Mouse (Mus musculus) CH12.LX (cell line): Measurements from ENCODE around the gene Vps35. TPM values are rescaled to one million over a fixed set of nuclear protein-coding genes. Genes with fewer than 3 reads are reported as not detected.

Experiments used
- DNase-seq: peaks from one replicate; pipeline ENCODE4 v3.0.0-alpha.2; 2013; ENCODE audit errors: extremely low read depth
- H3K27ac ChIP-seq: 2 replicates; pipeline ENCODE4 v1.5.1; 2012; ENCODE audit warnings: low read depth, mild to moderate bottlenecking, control low read depth, moderate library complexity; ENCODE audit not compliant: insufficient read depth
- H3K27me3 ChIP-seq: replicated peaks from 2 replicates; pipeline ENCODE3; 2012; ENCODE audit warnings: inconsistent platforms
- H3K36me3 ChIP-seq, 2 experiments: replicated peaks in 1 of 2; 2 replicates each; pipeline versions ENCODE3 to v1.6.1; 2012; ENCODE audit warnings: inconsistent platforms in 1 of 2, low read length in 1 of 2, mild to moderate bottlenecking in 1 of 2, mixed read lengths in 1 of 2, moderate library complexity in 1 of 2; ENCODE audit not compliant: control insufficient read depth in 1 of 2, insufficient read depth in 1 of 2
- H3K4me1 ChIP-seq, 2 experiments: 2 replicates each; pipeline ENCODE4 v1.6.1; 2012; ENCODE audit warnings: inconsistent platforms in 1 of 2, moderate library complexity in 1 of 2; ENCODE audit not compliant: insufficient read depth in 2 of 2, control insufficient read depth in 1 of 2
- H3K4me2 ChIP-seq: 2 replicates; pipeline ENCODE4 v1.6.1; 2012; ENCODE audit warnings: low read depth, mild to moderate bottlenecking, control low read depth; ENCODE audit not compliant: poor library complexity, insufficient read depth, severe bottlenecking
- H3K4me3 ChIP-seq, 3 experiments: fragments of 150-350 bp in 1 of 3; sonication (generic) in 1 of 3; replicated peaks in 1 of 3; 2 replicates each; pipeline versions ENCODE3 to v1.5.1; 2011 to 2012; ENCODE audit warnings: low read depth in 2 of 3, low read length in 2 of 3, mild to moderate bottlenecking in 2 of 3, moderate library complexity in 2 of 3, control low read depth in 1 of 3, improper control_type of control experiment in 1 of 3, inconsistent platforms in 1 of 3, mixed read lengths in 1 of 3; ENCODE audit not compliant: poor library complexity in 1 of 3
- H3K79me2 ChIP-seq: replicated peaks from 2 replicates; pipeline ENCODE4 v1.6.1; 2012; ENCODE audit warnings: mild to moderate bottlenecking, moderate library complexity; ENCODE audit not compliant: control insufficient read depth, poor library complexity, insufficient read depth, severe bottlenecking; ENCODE audit errors: extremely low read depth
- H3K9ac ChIP-seq: 2 replicates; pipeline ENCODE4 v1.6.1; 2012; ENCODE audit warnings: low read depth, mild to moderate bottlenecking, control low read depth, moderate library complexity; ENCODE audit not compliant: insufficient read depth
- H3K9me3 ChIP-seq: replicated peaks from 2 replicates; pipeline ENCODE3; 2012; ENCODE audit warnings: low read length, inconsistent platforms, mixed read lengths
- BHLHE40 ChIP-seq: IDR thresholded peaks from 2 replicates; pipeline ENCODE4 v1.6.1; 2011; ENCODE audit warnings: mild to moderate bottlenecking, low read depth, low read length, improper control_type of control experiment
- CHD1 ChIP-seq: IDR thresholded peaks from 2 replicates; pipeline ENCODE4 v1.6.1; 2012; ENCODE audit warnings: low read depth, low read length, improper control_type of control experiment, inconsistent platforms
- CHD2 ChIP-seq: IDR thresholded peaks from 2 replicates; pipeline ENCODE4 v1.6.1; 2011; ENCODE audit warnings: low read length, improper control_type of control experiment
- CTCF ChIP-seq, 2 experiments: IDR thresholded peaks in 1 of 2; conservative IDR thresholded peaks in 1 of 2; 2 replicates each; pipeline ENCODE4 v1.5.1; 2011 to 2012; ENCODE audit warnings: low read depth in 2 of 2, low read length in 2 of 2, improper control_type of control experiment in 1 of 2, inconsistent platforms in 1 of 2, mild to moderate bottlenecking in 1 of 2, moderate library complexity in 1 of 2
- ELF1 ChIP-seq: IDR thresholded peaks from 2 replicates; pipeline ENCODE4 v1.6.1; 2014; ENCODE audit warnings: low read depth, mild to moderate bottlenecking, inconsistent platforms, low read length, improper control_type of control experiment
- EP300 ChIP-seq: IDR thresholded peaks from 2 replicates; pipeline ENCODE4 v1.6.1; 2011; ENCODE audit warnings: low read length, improper control_type of control experiment
- GABPA ChIP-seq: IDR thresholded peaks from 2 replicates; pipeline ENCODE4 v1.6.1; 2012; ENCODE audit warnings: low read depth, low read length, improper control_type of control experiment, inconsistent platforms; ENCODE audit not compliant: insufficient replicate concordance
- HCFC1 ChIP-seq: IDR thresholded peaks from 2 replicates; pipeline ENCODE4 v1.6.1; 2012; ENCODE audit warnings: low read depth, mild to moderate bottlenecking, inconsistent platforms, low read length, improper control_type of control experiment
- IRF4 ChIP-seq: IDR thresholded peaks from 2 replicates; pipeline ENCODE4 v1.6.1; 2014; ENCODE audit warnings: low read depth, mild to moderate bottlenecking, inconsistent platforms, low read length, improper control_type of control experiment
- JUN ChIP-seq: IDR thresholded peaks from 2 replicates; pipeline ENCODE4 v1.6.1; 2011; ENCODE audit warnings: low read depth, mild to moderate bottlenecking, low read length, improper control_type of control experiment, moderate library complexity; ENCODE audit not compliant: insufficient read depth
- JUND ChIP-seq: conservative IDR thresholded peaks from 2 replicates; pipeline ENCODE4 v1.6.1; 2011; ENCODE audit warnings: low read depth, low read length, improper control_type of control experiment
- KAT2A ChIP-seq: IDR thresholded peaks from 2 replicates; pipeline ENCODE4 v1.6.1; 2012; ENCODE audit warnings: low read length, improper control_type of control experiment, inconsistent platforms; ENCODE audit not compliant: insufficient replicate concordance
- MAFK ChIP-seq: IDR thresholded peaks from 2 replicates; pipeline ENCODE4 v1.6.1; 2011; ENCODE audit warnings: low read length, improper control_type of control experiment; ENCODE audit not compliant: insufficient replicate concordance
- MAZ ChIP-seq: IDR thresholded peaks from 2 replicates; pipeline ENCODE4 v1.6.1; 2012; ENCODE audit warnings: low read depth, mild to moderate bottlenecking, inconsistent platforms, low read length, improper control_type of control experiment, moderate library complexity
- MXI1 ChIP-seq: IDR thresholded peaks from 2 replicates; pipeline ENCODE4 v1.6.1; 2011; ENCODE audit warnings: mild to moderate bottlenecking, low read depth, low read length, improper control_type of control experiment
- NRF1 ChIP-seq: IDR thresholded peaks from 2 replicates; pipeline ENCODE4 v1.6.1; 2014; ENCODE audit warnings: low read depth, mild to moderate bottlenecking, inconsistent platforms, low read length, improper control_type of control experiment, moderate library complexity
- PAX5 ChIP-seq: IDR thresholded peaks from 2 replicates; pipeline ENCODE4 v1.6.1; 2012; ENCODE audit warnings: low read length, inconsistent platforms, mixed read lengths
- POLR2A ChIP-seq: IDR thresholded peaks from 2 replicates; pipeline ENCODE4 v1.6.1; 2011; ENCODE audit warnings: low read depth, mild to moderate bottlenecking, improper control_type of control experiment, low read length
- RAD21 ChIP-seq: IDR thresholded peaks from 2 replicates; pipeline ENCODE4 v1.6.1; 2011; ENCODE audit warnings: low read depth, mild to moderate bottlenecking, low read length, improper control_type of control experiment, moderate library complexity
- RCOR1 ChIP-seq: conservative IDR thresholded peaks from 2 replicates; pipeline ENCODE4 v1.6.1; 2012; ENCODE audit warnings: low read depth, mild to moderate bottlenecking, inconsistent platforms, low read length, improper control_type of control experiment
- SIN3A ChIP-seq: IDR thresholded peaks from 2 replicates; pipeline ENCODE4 v1.6.1; 2012; ENCODE audit warnings: low read length, improper control_type of control experiment, inconsistent platforms
- SMC3 ChIP-seq: IDR thresholded peaks from 2 replicates; pipeline ENCODE4 v1.6.1; 2011; ENCODE audit warnings: low read depth, low read length, improper control_type of control experiment
- TCF12 ChIP-seq: IDR thresholded peaks from 2 replicates; pipeline ENCODE4 v1.6.1; 2014; ENCODE audit warnings: low read depth, mild to moderate bottlenecking, inconsistent platforms, low read length, improper control_type of control experiment
- UBTF ChIP-seq: IDR thresholded peaks from 2 replicates; pipeline ENCODE4 v1.6.1; 2012; ENCODE audit warnings: low read depth, mild to moderate bottlenecking, inconsistent platforms, low read length, improper control_type of control experiment, moderate library complexity
- USF2 ChIP-seq: conservative IDR thresholded peaks from 2 replicates; pipeline ENCODE4 v1.6.1; 2011; ENCODE audit warnings: low read depth, low read length, improper control_type of control experiment
- ZKSCAN1 ChIP-seq: IDR thresholded peaks from 2 replicates; pipeline ENCODE4 v1.6.1; 2012; ENCODE audit warnings: low read depth, inconsistent platforms, low read length, improper control_type of control experiment, borderline replicate concordance
- ZNF384 ChIP-seq: IDR thresholded peaks from 2 replicates; pipeline ENCODE4 v1.6.1; 2012; ENCODE audit warnings: low read depth, low read length, improper control_type of control experiment, inconsistent platforms
- dilution Hi-C: fragments of 300-500 bp; cut with MboI; formaldehyde crosslinking; loops from 2 replicates; pipeline ENCODE4 v1.14.3; 2020; ENCODE audit warnings: low sequenced_read_pairs; ENCODE audit not compliant: extremely low pct_unique_long_range_greater_than_20kb, extremely low pct_ligation_motif_present
- in situ Hi-C: fragments of 300-500 bp; cut with MboI; formaldehyde crosslinking; loops from 3 replicates; pipeline ENCODE4 v1.14.3; 2019; ENCODE audit warnings: low sequenced_read_pairs, low pct_ligation_motif_present, low pct_unique_long_range_greater_than_20kb, mixed read lengths
- polyA plus RNA-seq: library from polyadenylated mRNA; unstranded; fragments of >175 nt; gene quantifications from 2 replicates; pipeline ENCODE4 v1.2.1, GENCODE M21; 2012; ENCODE audit warnings: low read depth; ENCODE audit not compliant: insufficient read length
- total RNA-seq, 2 experiments: library from RNA; depleted of rRNA; stranded (reverse); fragments of 300-350 nt in 1 of 2; fragments of >200 nt in 1 of 2; gene quantifications; 2 replicates each; pipeline ENCODE4 v1.2.3; 2012 to 2014

Gene Vps35
- total and polyA plus RNA-seq, 3 experiments, result 79.8 to 163 (median 99.2) TPM

DNA sequence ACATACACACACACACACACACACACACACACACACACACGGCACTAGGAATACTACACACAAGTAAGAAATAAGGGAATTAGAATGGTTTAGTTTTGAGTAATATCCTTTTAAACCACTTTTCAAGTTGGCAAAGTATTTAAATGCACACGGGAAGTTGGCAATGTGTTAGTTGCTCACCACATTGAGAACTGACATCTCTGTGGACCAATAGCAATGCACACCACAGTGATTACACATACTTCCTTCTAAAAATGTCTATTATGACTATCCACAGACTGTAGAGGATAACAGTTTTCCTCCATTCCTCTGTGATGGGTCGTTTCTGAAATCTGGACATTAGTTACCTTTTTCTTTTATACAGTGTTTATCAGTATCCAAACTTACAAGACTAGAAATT lies 23.5 kb upstream of the Vps35 start:
- H3K9me3 ChIP-seq, result peaks cover 5% of the 10 kb centered on the region
- H3K27me3 ChIP-seq, result no peaks in the 10 kb centered on the region
- no peaks in the 10 kb centered on the region for H3K36me3 ChIP-seq
- no peak overlapping the region for H3K4me2 ChIP-seq
- no peak for DNase-seq
- H3K79me2 ChIP-seq, result no peaks in the 10 kb centered on the region
- no peak overlapping the region for H3K9ac ChIP-seq
- dilution Hi-C loops, result no loop called here
- in situ Hi-C loops, result loop anchor here (25.0 kb wide), 1 partner anchor 214 kb away; no protein-coding TSS in a partner anchor
- TF ChIP-seq MXI1, result no peak
- no peak for TF ChIP-seq JUND
- TF ChIP-seq MAZ, result no peak
- TF ChIP-seq HCFC1, result no peak
- TF ChIP-seq CTCF (conservative IDR thresholded peaks at IDR 0.05 in 1 of 2, IDR thresholded peaks at IDR 0.05 in 1 of 2; ENCODE audit: low read depth in 2 of 2, low read length in 2 of 2), result no peak
- TF ChIP-seq SIN3A, result no peak
- no peak for TF ChIP-seq PAX5
- no peak for TF ChIP-seq CHD2
- no peak for TF ChIP-seq CHD1
- no peak for TF ChIP-seq ZNF384
- TF ChIP-seq RAD21, result no peak
- TF ChIP-seq USF2, result no peak
- no peak for TF ChIP-seq KAT2A
- TF ChIP-seq, all 38 proteins: peak for 0
- no peaks in the 10 kb centered on the region for H3K4me1 ChIP-seq
- no peak overlapping the region for H3K27ac ChIP-seq
- no peak overlapping the region for H3K4me3 ChIP-seq

DNA sequence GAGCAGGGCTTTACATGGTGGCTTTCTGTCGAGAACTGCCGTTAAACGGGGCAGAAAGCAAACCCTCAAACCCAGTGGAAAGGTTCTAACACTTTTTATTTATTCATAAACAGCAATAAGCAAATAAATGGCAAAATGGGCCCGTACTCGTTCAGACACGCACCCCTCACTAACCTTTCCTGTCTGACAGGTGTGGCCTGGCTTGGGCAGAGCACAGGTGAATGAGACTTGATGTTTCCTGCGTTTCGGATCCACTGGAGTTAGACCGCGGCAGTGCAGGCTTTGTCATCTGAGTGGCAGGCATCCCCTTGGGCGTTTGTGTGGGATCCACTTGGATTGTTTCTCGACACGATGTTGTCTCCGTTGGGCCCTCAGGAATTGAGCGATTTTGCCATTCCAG lies 22.4 kb upstream of the Vps35 start:
- H3K9ac ChIP-seq, result no peak overlapping the region
- H3K27me3 ChIP-seq, result no peaks in the 10 kb centered on the region
- H3K36me3 ChIP-seq, result no peaks in the 10 kb centered on the region
- TF ChIP-seq JUND (no peak), ZKSCAN1 (no peak), UBTF (no peak), BHLHE40 (no peak), MAZ (no peak), MAFK (no peak), TCF12 (no peak), POLR2A (no peak), EP300 (no peak), RAD21 (no peak), SMC3 (no peak), CHD1 (no peak), GABPA (no peak), JUN (no peak), PAX5 (no peak), ELF1 (no peak), NRF1 (no peak), IRF4 (no peak), KAT2A (no peak), RCOR1 (no peak)
- TF ChIP-seq, all 38 proteins: peak for 0
- Histone ChIP-seq H3K4me2 (no peak overlapping the region), H3K27ac (no peak overlapping the region), H3K79me2 (no peaks in the 10 kb centered on the region), H3K9me3 (peaks cover 6% of the 10 kb centered on the region), H3K4me3 (no peak overlapping the region), H3K4me1 (no peaks in the 10 kb centered on the region)
- dilution Hi-C loops (no loop called here), in situ Hi-C loops (loop anchor here (25.0 kb wide), 1 partner anchor 215 kb away; no protein-coding TSS in a partner anchor)
- no peak for DNase-seq
